In the genomic region with DNA sequence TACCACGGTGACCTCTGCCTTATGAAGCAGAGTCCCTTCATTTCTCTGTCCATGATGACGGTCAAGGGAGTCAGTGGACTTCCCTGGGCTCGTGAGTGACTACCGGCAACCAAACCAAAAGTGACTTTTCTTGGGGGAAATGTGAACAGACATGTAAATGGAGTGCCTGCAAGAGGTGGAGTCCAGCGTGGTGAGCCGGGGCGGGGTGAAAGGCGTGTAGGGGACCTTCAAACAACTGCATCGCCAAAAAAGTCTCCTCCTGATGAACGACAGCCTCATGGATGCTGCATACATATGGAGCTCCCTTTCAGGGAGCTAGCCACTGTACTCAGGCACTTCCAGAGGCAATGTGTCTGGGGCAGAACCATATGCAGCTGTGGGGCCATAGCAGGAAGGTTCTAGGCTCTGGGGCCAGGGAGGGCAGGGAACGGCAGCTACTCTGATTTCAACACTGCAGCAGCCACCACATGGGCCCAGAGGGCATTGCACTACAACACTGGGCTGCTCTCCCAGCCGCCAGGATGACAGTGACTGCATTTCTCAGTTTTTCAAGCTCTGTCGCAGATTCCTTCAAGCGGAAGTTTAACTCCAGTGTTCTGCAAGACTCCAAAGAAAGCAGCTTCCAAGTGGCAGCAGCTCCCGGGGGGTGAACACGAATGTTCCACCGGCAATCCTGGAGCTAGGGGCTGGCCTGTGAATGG, we compare ENCODE assay signal across 9 mouse cellular contexts. TPM values are rescaled to one million over a fixed set of nuclear protein-coding genes. Genes with fewer than 3 reads are reported as not detected.
DNase-seq lines count a peak whose midpoint lies in the region; ATAC-seq and TF ChIP-seq lines count a peak whose summit lies in the region.
"Had no signal": no experiment of that assay in that cellular context is flagged by ENCODE, and none has a peak within 500 bp of the region (broad histone marks: within the 10 kb centered on the region; RNA-seq: fewer than 3 reads in every experiment).

No protein-coding gene starts in this region.

- no peak overlapping the region for H3K9ac ChIP-seq in heart, embryonic 15.5 days
- no peak overlapping the region for H3K9ac ChIP-seq in liver, adult 2 months (ENCODE audit: low read depth, low read length)

- 77% methylated on average over 17 of the region's 17 CpGs for WGBS in heart, embryonic 15.5 days
- 72% methylated on average over 17 of the region's 17 CpGs for WGBS in liver, adult 2 months

- H3K27me3 ChIP-seq in heart, embryonic 15.5 days, result 0 out of 2 replicates have a peak, but pooled peaks cover 3% of the 10 kb centered on the region
- H3K27me3 ChIP-seq in Patski, result no peaks in the 10 kb centered on the region
- H3K27me3 ChIP-seq in liver, adult 2 months (ENCODE audit: control insufficient read depth, insufficient read depth, low read length), result no peaks in the 10 kb centered on the region

- H3K36me3 ChIP-seq in heart, embryonic 15.5 days, result no peaks in the 10 kb centered on the region
- H3K36me3 ChIP-seq in liver, adult 2 months (ENCODE audit: control insufficient read depth, insufficient read depth, low read length), result peaks cover 17% of the 10 kb centered on the region; the same call in 1 of the 2 replicates

- no peak for ATAC-seq in heart, embryonic 15.5 days (replicated peaks; ENCODE audit: insufficient number of reproducible peaks, insufficient read depth, low FRiP score, low read depth)
- peak; percentile 40 for ATAC-seq in Patski

- POLR2A ChIA-PET in Patski (lab: Charles Lee), result interaction anchor here (0.9 kb wide), 1 partner anchor 19 kb away, joined by 5 read pairs; no protein-coding TSS in a partner anchor

- in situ Hi-C loops in Patski (cut with MboI; ENCODE audit: low pct_unique_long_range_greater_than_20kb), result no loop called here

- H3K9me3 ChIP-seq in heart, embryonic 15.5 days (replicated peaks), result no peaks in the 10 kb centered on the region

- H3K4me3 ChIP-seq in heart, embryonic 15.5 days, result no peak overlapping the region
- H3K4me3 ChIP-seq in brown adipose tissue, adult 24 weeks (ENCODE audit: insufficient read depth, low read depth, low read length), result no peak overlapping the region
- no peak overlapping the region for H3K4me3 ChIP-seq in liver, adult 2 months (ENCODE audit: insufficient read depth, low read depth, low read length)
- H3K4me3 ChIP-seq: myocyte had no signal

- no peak for DNase-seq in heart, adult 9 months (ENCODE audit: low spot score in 2 of 2)
- no peak for DNase-seq in Patski (ENCODE audit: low read depth, low spot score)
- DNase-seq in liver, adult 2 months (ENCODE audit: extremely low read depth, low read depth, low spot score), result peak; percentile 66
- no peak for DNase-seq in heart, adult 18-20 months
- no peak for DNase-seq in gastrocnemius, adult 8-10 months (ENCODE audit: low spot score in 2 of 2)
- DNase-seq: cerebellum, adult 18-20 months had no signal

- CTCF ChIA-PET in Patski (lab: Charles Lee), result interaction anchor here (1.2 to 1.3 kb wide), 3 partner anchors 16 to 38 kb away, joined by 3 to 4 read pairs (median 4); no protein-coding TSS in a partner anchor

- TF ChIP-seq CTCF in Patski (IDR thresholded peaks at IDR 0.05), result no peak
- TF ChIP-seq CTCF in liver, adult 2 months (IDR thresholded peaks at IDR 0.05; ENCODE audit: low read depth, low read length), result peak; percentile 35; the same call in 1 of the 2 replicates

- peaks cover 73% of the 10 kb centered on the region for H3K4me1 ChIP-seq in heart, embryonic 15.5 days (replicated peaks)
- peaks cover 68% of the 10 kb centered on the region for H3K4me1 ChIP-seq in brown adipose tissue, adult 24 weeks (ENCODE audit: control insufficient read depth, insufficient read depth, insufficient read length, low read length)
- peaks cover 24% of the 10 kb centered on the region for H3K4me1 ChIP-seq in liver, adult 2 months (ENCODE audit: control insufficient read depth, insufficient read depth, low read length)

- no peak for TF ChIP-seq POLR2A in liver, adult 2 months (IDR thresholded peaks at IDR 0.05; ENCODE audit: extremely low read depth, insufficient read depth, low read length)

- peaks cover 22% of the 10 kb centered on the region; the same call in 1 of the 2 replicates for H3K79me2 ChIP-seq in liver, adult 2 months (ENCODE audit: control insufficient read depth, insufficient read depth, low read length)

- H3K4me2 ChIP-seq in heart, embryonic 15.5 days, result no peak overlapping the region

- peak overlapping the region; percentile 74; the same call in 1 of the 2 replicates for H3K27ac ChIP-seq in heart, embryonic 15.5 days
- peak overlapping the region; percentile 54 for H3K27ac ChIP-seq in brown adipose tissue, adult 24 weeks (replicated peaks; ENCODE audit: low read depth, low read length)
- 0 out of 2 replicates have a peak overlapping the region, but pooled peaks have one; percentile 17 for H3K27ac ChIP-seq in liver, adult 2 months (replicated peaks; ENCODE audit: insufficient read depth, low read depth, low read length)

RNA-seq across cellular contexts. Expression of a gene that starts 36.9 kb away (rescaled TPM):
- polyA plus RNA-seq in heart, embryonic 15.5 days (2015; fragmentation: Nextera tagmentation; extraction: Ambion mirVana), result 35.9 and 44.4 TPM in 2 replicates
- 4.2 TPM for polyA plus RNA-seq in Patski (2021)
- 257 and 493 TPM in 2 replicates for polyA plus RNA-seq in brown adipose tissue, adult 24 weeks (2012; ENCODE audit: insufficient read depth, insufficient read length, missing spikeins)
- 56.2 and 81.3 TPM in 2 replicates for total RNA-seq in liver, adult 2 months (2014; rRNA removed)
- polyA plus RNA-seq in liver, adult 2 months (2012; rRNA removed), result 156 and 158 TPM in 2 replicates
- 10 to 100 TPM; 92.7 to 96.6 TPM for total RNA-seq in heart, adult 18-20 months (2021)
- total RNA-seq in gastrocnemius, adult 8-10 months (2022), result 10 to 100 TPM; 25.6 to 43.3 (median 29.4) TPM

Comparison
In these comparisons a context has a peak if more than half of its experiments do, and no peak if none do; other contexts are left out.
1. H3K27ac ChIP-seq: peak in every context shown above with its lines; median percentile 74 in heart, embryonic 15.5 days; 54 in brown adipose tissue, adult 24 weeks; 17 in liver, adult 2 months.